Mouse (Mus musculus) heart, adult 18-20 months (tissue): ENCODE data around the gene Hist1h3e. TPM values are rescaled to one million over a fixed set of nuclear protein-coding genes. Genes with fewer than 3 reads are reported as not detected.
"Not testable (repeated sequence)": the region's sequence is repeated elsewhere in the genome, so short reads cannot be mapped to it uniquely, and the experiment has no call there.

Experiments
- DNase-seq, 2 experiments: peaks; one replicate each; pipeline ENCODE4 v3.0.0; 2021 to 2022; ENCODE audit warnings: mixed read lengths in 1 of 2
- total RNA-seq, 2 experiments: library from RNA; stranded (reverse); gene quantifications; 2 replicates each; pipeline ENCODE4 v1.2.3; 2021

Hist1h3e gene
- total RNA-seq, 2 experiments from 2014 or later: 11.6 to 16.2 TPM

- no peak for DNase-seq
Observed at GRCm38 (mm10) chr13:23583387-23584068, 21.4 kb upstream of the Hist1h3e start.

- no peak for DNase-seq
Observed at GRCm38 (mm10) chr13:23582219-23583056, 20.3 kb upstream of the Hist1h3e start.

GRCm38 (mm10) chr13:23581408-23582218, 19.4 kb upstream of the Hist1h3e start, which contains the start of gene Hist1h4d:
Hist1h4d (plus strand) TSS chr13:23581598.
- peak; percentile 98 to 100 for DNase-seq

GRCm38 (mm10) chr13:23577835-23578234, 15.7 kb upstream of the Hist1h3e start:
- DNase-seq: no peak

- DNase-seq: no peak
Observed at GRCm38 (mm10) chr13:23576906-23577639, 14.9 kb upstream of the Hist1h3e start.

GRCm38 (mm10) chr13:23576351-23576881, 14.2 kb upstream of the Hist1h3e start:
- DNase-seq: no peak

GRCm38 (mm10) chr13:23575864-23576313, 13.7 kb upstream of the Hist1h3e start:
- not testable (repeated sequence) for DNase-seq

GRCm38 (mm10) chr13:23575271-23575851, 13.2 kb upstream of the Hist1h3e start, which contains the start of gene Hist1h3d:
Hist1h3d (plus strand) TSS chr13:23575763.
- DNase-seq: peak; percentile 66 to 68

- DNase-seq: not testable (repeated sequence)
Observed at GRCm38 (mm10) chr13:23574546-23575170, 12.5 kb upstream of the Hist1h3e start.

GRCm38 (mm10) chr13:23573898-23574524, 11.8 kb upstream of the Hist1h3e start, which contains the start of the genes Hist1h2bf and Hist1h2ad:
Hist1h2bf (minus strand) TSS chr13:23574196.
Hist1h2ad (plus strand) TSS chr13:23574381.
- DNase-seq: peak; percentile 82 to 91

GRCm38 (mm10) chr13:23573034-23573897, 11.1 kb upstream of the Hist1h3e start:
- DNase-seq: not testable (repeated sequence)

- no peak for DNase-seq
Observed at GRCm38 (mm10) chr13:23572218-23573033, 10.3 kb upstream of the Hist1h3e start.

- DNase-seq: not testable (repeated sequence)
Observed at GRCm38 (mm10) chr13:23571504-23572217, 9.5 kb upstream of the Hist1h3e start.

- DNase-seq: peak; percentile 81 to 82
Observed at GRCm38 (mm10) chr13:23571022-23571503, 8.9 kb upstream of the Hist1h3e start, which contains the start of the genes Hist1h2ae and Hist1h2bg. Hist1h2ae (minus strand) TSS chr13:23571220. Hist1h2bg (plus strand) TSS chr13:23571396.

GRCm38 (mm10) chr13:23570261-23571021, 8.3 kb upstream of the Hist1h3e start:
- DNase-seq: not testable (repeated sequence)

- DNase-seq: no peak
Observed at GRCm38 (mm10) chr13:23564482-23564881, 2.3 kb upstream of the Hist1h3e start.
